Mouse (Mus musculus) C2C12 (cell line): Measurements from ENCODE around the gene Chrdl2.

Source experiments
- CEBPB ChIP-seq: IDR thresholded peaks from one replicate; pipeline ENCODE4 v1.6.1; 2011; ENCODE audit warnings: low read depth, mild to moderate bottlenecking, control low read depth, moderate library complexity
- CTCF ChIP-seq: IDR thresholded peaks from one replicate; pipeline ENCODE4 v1.5.1; 2011; ENCODE audit not compliant: control insufficient read depth, insufficient read depth, insufficient read length
- FOSL1 ChIP-seq: IDR thresholded peaks from one replicate; pipeline ENCODE4 v1.8.0; 2011; ENCODE audit warnings: mild to moderate bottlenecking, low read length; ENCODE audit not compliant: poor library complexity, insufficient read depth, severe bottlenecking
- MAX ChIP-seq: IDR thresholded peaks from one replicate; pipeline ENCODE4 v1.6.1; 2011; ENCODE audit warnings: mild to moderate bottlenecking, control low read depth
- MYOD1 ChIP-seq: IDR thresholded peaks from one replicate; pipeline ENCODE4 v1.6.1; 2011; ENCODE audit warnings: low read depth; ENCODE audit not compliant: control insufficient read depth, insufficient read length
- MYOG ChIP-seq: IDR thresholded peaks from one replicate; pipeline ENCODE4 v1.6.1; 2011; ENCODE audit not compliant: control insufficient read depth, insufficient read length; ENCODE audit errors: extremely low read depth
- USF1 ChIP-seq: IDR thresholded peaks from one replicate; pipeline ENCODE4 v1.6.1; 2011; ENCODE audit warnings: low read depth, mild to moderate bottlenecking, control low read depth, moderate library complexity

- no peak for TF ChIP-seq CTCF
- TF ChIP-seq USF1, result no peak
- TF ChIP-seq MYOD1, result no peak
- no peak for TF ChIP-seq CEBPB
- TF ChIP-seq MAX, result no peak
- TF ChIP-seq MYOG, result no peak
- TF ChIP-seq FOSL1, result no peak
Observed at GRCm38 (mm10) chr7:99965020-99965841, 40.7 kb upstream of the Chrdl2 start.
